Mouse (Mus musculus): ENCODE results near the gene Gm42906.

Gene Gm42906

GRCm38 (mm10) chr5:151145807-151146206, 282.2 kb downstream of the Gm42906 start:
- DNase-seq (ENCODE audit: low read depth) = no peak

DNA sequence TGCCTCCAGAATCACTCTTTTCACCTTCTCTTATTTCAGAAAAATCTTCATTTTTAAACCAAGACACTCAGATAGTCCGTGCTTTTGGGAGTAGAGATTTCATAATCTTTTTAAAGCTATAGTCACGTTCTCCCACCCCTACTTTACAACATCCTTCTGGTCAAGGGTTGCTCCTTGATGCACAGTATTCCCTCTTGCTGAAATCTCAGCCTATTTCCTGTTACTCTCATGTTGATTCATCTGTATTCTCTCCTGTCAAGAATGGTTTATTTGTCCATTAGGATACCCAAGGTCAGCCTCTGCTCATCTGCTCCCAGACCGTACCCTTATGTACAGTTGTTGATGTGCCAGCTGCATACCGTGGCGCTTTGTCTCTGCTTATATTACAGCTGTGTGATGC, 284.0 kb downstream of the Gm42906 start:
- no peak for DNase-seq (ENCODE audit: low read depth)

GRCm38 (mm10) chr5:151142671-151143601, 285.0 kb downstream of the Gm42906 start:
- no peak for DNase-seq (ENCODE audit: low read depth)

DNA sequence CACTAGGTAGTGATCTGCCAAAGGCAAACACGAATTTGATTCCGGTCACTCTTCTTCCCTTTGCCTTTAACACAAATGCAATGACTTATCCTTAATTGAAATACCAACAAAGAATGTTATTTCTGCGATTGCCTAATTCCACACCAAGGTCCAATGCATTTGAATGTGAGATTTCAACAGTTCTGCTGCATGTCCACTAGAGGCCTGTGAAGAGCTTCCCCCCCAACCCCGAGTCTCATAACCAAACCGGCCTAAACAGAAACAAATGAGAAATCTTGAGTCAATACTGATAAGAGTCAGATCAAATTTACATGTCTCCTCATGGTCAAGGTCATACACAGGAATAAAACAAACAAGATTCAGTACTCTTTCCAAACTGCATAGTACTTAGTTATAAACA, 285.7 kb downstream of the Gm42906 start:
- DNase-seq (ENCODE audit: low read depth) = peak; percentile 31

GRCm38 (mm10) chr5:151137901-151138300, 290.1 kb downstream of the Gm42906 start:
- DNase-seq (ENCODE audit: low read depth) = no peak

DNA sequence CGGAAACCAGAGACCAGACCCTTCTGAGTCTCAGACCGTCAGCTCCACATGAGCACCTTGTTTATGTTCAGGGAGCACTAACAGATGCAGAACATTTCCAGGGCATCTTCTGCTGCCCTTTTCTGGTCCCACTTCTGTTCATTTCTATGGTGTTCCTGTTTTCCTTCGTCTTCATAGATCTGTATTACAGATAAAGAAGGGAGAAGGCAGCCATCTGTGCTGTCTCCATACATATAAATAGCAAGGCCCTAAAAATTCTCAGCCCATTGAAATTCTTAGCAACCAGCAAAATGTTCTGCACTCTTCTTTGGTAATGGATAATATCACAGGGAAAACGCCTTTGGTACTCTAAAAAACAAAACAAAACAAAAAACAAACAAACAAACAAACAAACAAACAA, 290.7 kb downstream of the Gm42906 start:
- DNase-seq (ENCODE audit: low read depth) = no peak

- no peak for DNase-seq (ENCODE audit: low read depth)
These were observed 292.0 kb downstream of the Gm42906 start for GRCm38 (mm10) chr5:151135965-151136364.

GRCm38 (mm10) chr5:151135078-151135826, 292.7 kb downstream of the Gm42906 start:
- no peak for DNase-seq (ENCODE audit: low read depth)

DNA sequence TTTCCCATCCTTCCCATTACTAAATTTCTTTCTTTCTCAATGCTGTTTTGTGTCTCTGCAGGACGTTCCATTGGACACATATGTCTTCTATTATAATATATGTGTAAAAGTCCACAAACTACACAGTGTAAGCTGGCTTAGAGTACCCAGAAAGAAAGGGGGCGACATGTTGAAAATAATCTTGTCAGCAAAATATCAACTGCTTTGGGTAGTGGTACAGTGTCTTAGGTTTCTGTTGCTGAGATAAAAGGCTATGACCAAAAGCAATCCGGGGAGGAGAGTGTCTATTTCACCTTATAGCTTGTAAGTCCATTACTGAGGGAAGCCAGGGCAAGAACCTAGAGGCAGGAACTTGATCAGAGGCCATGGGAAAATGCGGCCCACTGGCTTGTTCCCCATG, 293.8 kb downstream of the Gm42906 start:
- no peak for DNase-seq (ENCODE audit: low read depth)

DNA sequence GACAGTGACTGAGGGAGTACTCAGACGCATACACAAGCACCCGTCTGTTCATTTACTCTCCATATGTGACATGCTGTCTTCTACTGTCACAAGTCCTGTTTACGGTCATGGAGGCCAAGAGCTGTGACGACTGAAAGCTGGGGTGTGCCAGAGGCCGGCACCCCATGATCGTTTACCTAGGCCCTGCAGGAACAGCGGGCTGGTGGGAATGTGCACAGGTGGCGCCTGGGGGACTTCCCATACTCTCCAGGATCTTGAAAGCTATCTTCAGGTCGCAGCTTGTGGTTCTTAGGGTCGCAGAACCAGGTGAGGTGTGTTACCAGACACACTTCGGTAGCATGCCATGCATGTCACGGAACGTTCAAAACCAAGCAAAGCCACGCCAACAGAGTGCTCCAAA, 294.2 kb downstream of the Gm42906 start:
- no peak for DNase-seq (ENCODE audit: low read depth)

- no peak for DNase-seq (ENCODE audit: low read depth)
These were observed 298.2 kb downstream of the Gm42906 start for GRCm38 (mm10) chr5:151129762-151130161.

GRCm38 (mm10) chr5:151127298-151127717, 300.7 kb downstream of the Gm42906 start:
- no peak for DNase-seq (ENCODE audit: low read depth)

DNA sequence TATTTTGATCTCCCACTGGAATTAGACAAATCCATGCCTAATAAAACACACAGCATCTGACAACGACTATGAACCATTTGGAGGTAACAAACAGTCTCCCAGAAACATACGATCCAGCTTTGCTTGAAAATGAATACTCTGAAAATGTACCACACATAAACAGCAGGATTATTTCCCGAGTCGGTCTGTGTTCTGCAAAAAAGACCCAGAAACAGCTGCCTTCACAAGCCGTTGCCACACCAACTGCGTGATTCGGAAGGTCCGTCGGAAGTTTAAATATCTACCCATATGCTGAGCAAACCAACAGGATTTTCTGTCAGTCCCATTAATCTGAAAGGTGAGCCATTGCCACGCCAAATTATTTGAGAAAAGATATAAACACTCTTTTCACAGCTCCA, 301.4 kb downstream of the Gm42906 start:
- DNase-seq (ENCODE audit: low read depth) = no peak

DNA sequence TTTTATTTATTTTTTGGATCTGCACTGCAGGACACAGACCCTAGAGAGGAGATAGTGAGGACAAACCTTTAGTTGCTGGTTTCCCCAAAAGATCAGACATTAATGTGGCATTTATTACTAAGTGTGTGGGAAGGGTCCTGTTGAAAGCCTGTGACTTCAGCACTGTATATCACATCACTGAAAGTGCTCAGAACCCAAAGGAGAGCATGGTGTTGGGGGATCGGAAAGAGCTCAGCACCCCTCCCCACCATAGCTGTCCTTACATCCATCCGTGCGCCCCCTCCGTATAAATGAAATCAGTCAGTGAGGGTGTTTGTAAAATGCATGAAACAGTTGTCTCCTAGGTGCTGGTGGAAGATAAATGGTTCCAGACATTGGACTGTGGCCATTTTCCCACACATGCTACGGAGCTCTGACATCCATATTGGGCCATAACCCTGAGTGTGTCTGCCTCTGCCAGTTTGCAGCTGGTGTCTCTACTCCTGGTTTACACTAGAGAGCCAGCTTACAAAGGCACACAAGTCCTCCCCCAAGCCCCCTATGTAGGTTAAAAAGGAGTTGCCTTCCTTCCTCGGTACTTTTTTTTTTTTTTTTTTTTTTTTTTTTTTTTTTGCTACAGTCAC, 301.9 kb downstream of the Gm42906 start:
- no peak for DNase-seq (ENCODE audit: low read depth)

DNA sequence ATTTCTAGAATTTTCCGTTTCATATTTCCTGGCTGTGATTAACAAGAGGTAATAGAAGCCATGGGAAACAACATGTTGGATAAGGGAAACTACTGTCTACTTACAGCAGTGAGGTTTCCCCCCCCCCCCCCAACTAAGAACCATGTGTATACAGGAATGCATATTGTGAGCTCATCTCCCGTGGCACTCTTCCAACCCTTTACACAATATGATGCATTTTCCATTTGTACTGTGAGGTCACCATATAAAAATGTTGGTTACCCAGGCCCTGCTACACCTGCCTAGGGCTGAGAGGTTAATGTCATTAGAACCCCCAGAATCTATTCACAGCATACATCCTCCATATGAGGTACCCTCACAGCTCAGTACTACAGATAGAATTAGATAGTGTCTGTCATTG, 310.1 kb downstream of the Gm42906 start:
- DNase-seq (ENCODE audit: low read depth) = no peak

DNA sequence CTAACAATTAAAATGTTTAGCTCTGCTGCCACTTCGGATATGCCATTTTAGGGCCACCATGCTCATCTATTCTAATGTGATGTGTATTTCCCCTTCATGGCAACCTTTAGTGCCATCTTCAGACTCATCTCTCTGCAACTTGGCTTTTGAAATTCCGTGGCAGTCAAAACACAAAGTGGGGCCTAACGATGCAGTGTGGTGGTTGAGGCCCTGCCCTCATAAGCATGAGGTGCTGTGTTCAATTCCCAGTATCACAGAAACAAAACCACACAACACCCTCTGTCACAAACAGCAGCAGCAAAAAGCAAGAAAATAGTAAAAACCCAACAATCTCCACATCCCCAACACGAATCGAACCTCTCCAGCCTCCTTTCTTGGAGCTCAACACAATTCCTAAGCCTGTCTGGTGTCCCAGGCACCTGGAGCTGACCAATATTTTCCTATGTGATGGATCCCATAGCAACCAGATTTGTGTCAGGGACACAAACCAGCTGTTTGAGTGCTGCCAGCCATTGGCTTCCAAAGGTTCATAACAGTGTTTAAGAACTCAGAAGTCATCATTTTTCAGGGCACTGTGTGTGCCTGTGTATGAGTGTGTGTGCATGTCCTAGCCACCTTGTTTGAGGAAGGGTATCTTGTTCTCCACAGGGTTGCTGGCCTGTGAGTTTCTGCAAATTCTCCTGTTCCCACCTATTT, 311.6 kb downstream of the Gm42906 start:
- no peak for DNase-seq (ENCODE audit: low read depth)

DNA sequence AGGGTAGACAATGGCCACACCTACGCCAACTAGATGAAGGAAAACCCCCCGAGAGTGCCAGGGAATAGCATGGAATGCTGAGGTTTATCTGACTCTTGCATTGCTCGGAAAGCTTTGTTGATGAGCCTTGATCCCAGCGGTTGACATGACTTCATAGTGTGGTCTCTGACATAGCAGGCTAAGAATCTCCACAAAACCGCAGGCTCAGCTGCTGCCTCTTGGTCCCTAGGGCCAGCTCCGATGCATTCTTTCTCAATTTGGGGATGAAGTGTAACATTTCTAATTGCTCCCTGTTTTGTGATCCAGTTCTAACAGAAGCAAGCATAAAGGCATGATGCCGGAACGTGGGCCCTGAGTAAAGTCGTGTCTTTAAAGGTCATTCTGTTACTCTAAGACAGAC, 315.2 kb downstream of the Gm42906 start:
- DNase-seq (ENCODE audit: low read depth) = no peak

GRCm38 (mm10) chr5:151111080-151111871, 316.7 kb downstream of the Gm42906 start:
- DNase-seq (ENCODE audit: low read depth) = no peak

GRCm38 (mm10) chr5:151110461-151110908, 317.5 kb downstream of the Gm42906 start:
- DNase-seq (ENCODE audit: low read depth) = no peak

DNA sequence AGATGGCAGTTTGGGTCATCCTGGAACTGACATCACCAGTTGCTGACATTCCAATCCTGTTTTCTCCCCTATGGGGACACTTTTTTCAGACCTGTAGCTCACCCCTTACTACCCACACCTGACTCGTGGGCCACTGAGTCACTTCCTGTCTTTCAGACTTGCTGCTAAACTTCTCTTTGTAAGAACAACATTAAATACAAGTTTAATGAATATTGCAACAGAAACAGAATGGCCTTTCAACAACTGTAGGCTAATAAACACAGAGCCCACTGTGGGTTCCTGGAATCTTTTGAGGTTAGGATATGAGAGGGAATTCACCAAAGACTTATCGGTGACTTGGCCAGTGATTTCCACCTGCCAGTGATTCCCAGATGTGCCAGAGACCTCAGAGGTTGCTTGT, 318.1 kb downstream of the Gm42906 start:
- no peak for DNase-seq (ENCODE audit: low read depth)

GRCm38 (mm10) chr5:151108955-151109354, 319.0 kb downstream of the Gm42906 start:
- DNase-seq (ENCODE audit: low read depth) = no peak
